Mouse (Mus musculus): ENCODE results near the gene Zfp609. TPM values are rescaled to one million over a fixed set of nuclear protein-coding genes. Genes with fewer than 3 reads are reported as not detected.
"Not testable (repeated sequence)": the region's sequence is repeated elsewhere in the genome, so short reads cannot be mapped to it uniquely, and the experiment has no call there.

The Zfp609 gene
- total RNA-seq, 2 experiments from 2014 or later = 48.5 to 49.1 TPM

GRCm38 (mm10) chr9:65657218-65657617, 170.1 kb downstream of the Zfp609 start:
- DNase-seq (ENCODE audit: extremely low spot score in 1 of 2, low spot score in 2 of 2) = no peak
- no peak for TF ChIP-seq CTCF (IDR thresholded peaks at IDR 0.05)
- no peak overlapping the region for H3K4me3 ChIP-seq
- intact Hi-C loops (cut with DNase I) = no loop called here
- no peak overlapping the region for H3K27ac ChIP-seq

GRCm38 (mm10) chr9:65655540-65655939, 171.8 kb downstream of the Zfp609 start:
- no peak overlapping the region for H3K4me3 ChIP-seq
- intact Hi-C loops (cut with DNase I) = no loop called here
- no peak overlapping the region for H3K27ac ChIP-seq
- no peak for TF ChIP-seq CTCF (IDR thresholded peaks at IDR 0.05)
- no peak for DNase-seq (ENCODE audit: extremely low spot score in 1 of 2, low spot score in 2 of 2)

- no peak for TF ChIP-seq CTCF (IDR thresholded peaks at IDR 0.05)
- H3K4me3 ChIP-seq = no peak overlapping the region
- no peak for DNase-seq (ENCODE audit: extremely low spot score in 1 of 2, low spot score in 2 of 2)
- no peak overlapping the region for H3K27ac ChIP-seq
- intact Hi-C loops (cut with DNase I) = no loop called here
These were observed 172.6 kb downstream of the Zfp609 start for GRCm38 (mm10) chr9:65654700-65655237.

GRCm38 (mm10) chr9:65653741-65654140, 173.6 kb downstream of the Zfp609 start:
- Histone ChIP-seq H3K27ac (no peak overlapping the region), H3K4me3 (no peak overlapping the region)
- no peak for DNase-seq (ENCODE audit: extremely low spot score in 1 of 2, low spot score in 2 of 2)
- no peak for TF ChIP-seq CTCF (IDR thresholded peaks at IDR 0.05)
- intact Hi-C loops (cut with DNase I) = no loop called here

GRCm38 (mm10) chr9:65651957-65652356, 175.4 kb downstream of the Zfp609 start:
- H3K27ac ChIP-seq; intact Hi-C loops (cut with DNase I); DNase-seq (ENCODE audit: extremely low spot score in 1 of 2, low spot score in 2 of 2); H3K4me3 ChIP-seq: not testable (repeated sequence)
- peak; percentile 34 for TF ChIP-seq CTCF (IDR thresholded peaks at IDR 0.05)

- TF ChIP-seq CTCF (IDR thresholded peaks at IDR 0.05) = no peak
- intact Hi-C loops (cut with DNase I) = no loop called here
- DNase-seq (ENCODE audit: extremely low spot score in 1 of 2, low spot score in 2 of 2) = no peak
- H3K4me3 ChIP-seq = no peak overlapping the region
- no peak overlapping the region for H3K27ac ChIP-seq
These were observed 177.4 kb downstream of the Zfp609 start for GRCm38 (mm10) chr9:65649997-65650396.

- no peak overlapping the region for H3K4me3 ChIP-seq
- no peak for DNase-seq (ENCODE audit: extremely low spot score in 1 of 2, low spot score in 2 of 2)
- intact Hi-C loops (cut with DNase I) = no loop called here
- no peak for TF ChIP-seq CTCF (IDR thresholded peaks at IDR 0.05)
- H3K27ac ChIP-seq = no peak overlapping the region
These were observed 178.6 kb downstream of the Zfp609 start for GRCm38 (mm10) chr9:65648730-65649129.

- TF ChIP-seq CTCF (IDR thresholded peaks at IDR 0.05) = no peak
- Histone ChIP-seq H3K27ac (no peak overlapping the region), H3K4me3 (no peak overlapping the region)
- intact Hi-C loops (cut with DNase I) = no loop called here
- DNase-seq (ENCODE audit: extremely low spot score in 1 of 2, low spot score in 2 of 2) = no peak
These were observed 180.6 kb downstream of the Zfp609 start for GRCm38 (mm10) chr9:65646782-65647181.

- intact Hi-C loops (cut with DNase I) = no loop called here
- Histone ChIP-seq H3K27ac (no peak overlapping the region), H3K4me3 (no peak overlapping the region)
- TF ChIP-seq CTCF (IDR thresholded peaks at IDR 0.05) = no peak; the same call in 1 of the 2 replicates
- no peak for DNase-seq (ENCODE audit: extremely low spot score in 1 of 2, low spot score in 2 of 2)
These were observed 181.4 kb downstream of the Zfp609 start for GRCm38 (mm10) chr9:65645984-65646383.

- no peak for TF ChIP-seq CTCF (IDR thresholded peaks at IDR 0.05)
- no peak overlapping the region for H3K27ac ChIP-seq
- H3K4me3 ChIP-seq = no peak overlapping the region
- intact Hi-C loops (cut with DNase I) = no loop called here
- no peak for DNase-seq (ENCODE audit: extremely low spot score in 1 of 2, low spot score in 2 of 2)
These were observed 182.4 kb downstream of the Zfp609 start for GRCm38 (mm10) chr9:65644960-65645359.

GRCm38 (mm10) chr9:65642546-65642945, 184.8 kb downstream of the Zfp609 start:
- no peak overlapping the region for H3K27ac ChIP-seq
- no peak for DNase-seq (ENCODE audit: extremely low spot score in 1 of 2, low spot score in 2 of 2)
- intact Hi-C loops (cut with DNase I) = no loop called here
- no peak overlapping the region for H3K4me3 ChIP-seq
- no peak for TF ChIP-seq CTCF (IDR thresholded peaks at IDR 0.05)

Other genes starting within 250 kb of the Zfp609 start
- 10 to 100 TPM; 13.3 to 15.1 TPM for gene Plekho2, start 247.5 kb downstream of the Zfp609 start, total RNA-seq (2021)
- under 1 TPM; 0.20 to 0.28 TPM for gene Pif1, start 240.4 kb downstream of the Zfp609 start, total RNA-seq (2021)
- 1 to 10 TPM; 2.2 to 3.2 TPM for gene Rbpms2, start 197.9 kb downstream of the Zfp609 start, total RNA-seq (2021)
- 100 to 1,000 TPM; 218 to 230 TPM for gene Oaz2, start 159.6 kb downstream of the Zfp609 start, total RNA-seq (2021)
- gene Pclaf, start 62.7 kb upstream of the Zfp609 start, total RNA-seq (2021) = not detected
- gene Trip4, start 81.2 kb upstream of the Zfp609 start, total RNA-seq (2021) = 10 to 100 TPM; 34.3 to 36.6 TPM
- gene Csnk1g1, start 81.4 kb upstream of the Zfp609 start, total RNA-seq (2021) = 10 to 100 TPM; 42.3 to 47.1 TPM
- 100 to 1,000 TPM; 161 to 170 TPM for gene Ppib, start 232.7 kb upstream of the Zfp609 start, total RNA-seq (2021)
- gene Snx22, start 242.2 kb upstream of the Zfp609 start, total RNA-seq (2021) = 1 to 10 TPM; 3.5 to 3.9 TPM